In genomic region chr14:45657641-45658611, GRCm38 (mm10) we compare ENCODE assay signal across 8 mouse cellular contexts. TPM values are rescaled to one million over a fixed set of nuclear protein-coding genes. Genes with fewer than 3 reads are reported as not detected.
DNase-seq lines count a peak whose midpoint lies in the region; ATAC-seq and TF ChIP-seq lines count a peak whose summit lies in the region.

Ddhd1 (minus strand) TSS chr14:45658143.

- H3K4me3 ChIP-seq in cortical plate, adult 2 months (ENCODE audit: insufficient read depth, low read length): peak within 1 kb of the TSS; percentile 78

- peak; percentile 87 for DNase-seq in gastrocnemius, postnatal 10 days
- peak; percentile 93 for DNase-seq in induced T-regulatory cell, adult 2 months (ENCODE audit: low read depth)
- peak; percentile 68 to 88 for DNase-seq in left cerebral cortex, adult 9 months (ENCODE audit: low spot score in 2 of 2)
- DNase-seq in right cerebral cortex, postnatal 14 days: peak; percentile 84
- peak; percentile 80 to 85 for DNase-seq in urinary bladder, postnatal 36 days (ENCODE audit: low spot score in 2 of 2)

- H3K27ac ChIP-seq in cortical plate, adult 2 months (ENCODE audit: insufficient read depth, low read length): peak within 1 kb of the TSS; percentile 99

- TF ChIP-seq POLR2A in cortical plate, adult 2 months (IDR thresholded peaks at IDR 0.05; ENCODE audit: extremely low read depth, insufficient read depth, low read length): peak; percentile 60

- peaks cover 9% of the 10 kb centered on the region; the same call in 1 of the 2 replicates for H3K4me1 ChIP-seq in cortical plate, adult 2 months (ENCODE audit: control insufficient read depth, insufficient read depth, low read length)

- peak; percentile 79 for ATAC-seq in activated CD4-positive, CD25-positive, alpha-beta regulatory T cell, adult 4 months
- peak; percentile 72 for ATAC-seq in megakaryocyte progenitor cell, adult 5-6 weeks (replicated peaks; ENCODE audit: poor library complexity)

- TF ChIP-seq CTCF in cortical plate, adult 2 months (IDR thresholded peaks at IDR 0.05; ENCODE audit: extremely low read depth, insufficient read depth, low read length): no peak

RNA-seq across cellular contexts. Expression of gene Ddhd1, which starts in this region (rescaled TPM):
- 10 to 100 TPM in 1 of 2 experiments, 1 to 10 TPM in 1; 7.7 to 13.8 TPM for polyA plus RNA-seq in activated CD4-positive, CD25-positive, alpha-beta regulatory T cell, adult 4 months (2017; shearing (Covaris generic))
- polyA plus RNA-seq in cortical plate, adult 2 months (2012; rRNA removed): 84.0 and 90.2 TPM in 2 replicates
- total RNA-seq in gastrocnemius, postnatal 10 days (2021): 10 to 100 TPM in 1 of 2 experiments, 1 to 10 TPM in 1; 7.4 to 11.2 TPM
- total RNA-seq in megakaryocyte progenitor cell, adult 5-6 weeks (2015): 18.6 and 18.9 TPM in 2 replicates
- 18.2 and 21.9 TPM in 2 replicates for total RNA-seq in megakaryocyte progenitor cell, adult 5-6 weeks (2017)

Comparison
In these comparisons a context has a peak if more than half of its experiments do, and no peak if none do; other contexts are left out.
1. Peak in every context shown above with its lines: DNase-seq, ATAC-seq, H3K4me3 ChIP-seq and H3K27ac ChIP-seq.